ENCODE assay signal across 14 mouse cellular contexts in genomic region chr4:55882541-55882940, GRCm38 (mm10).
"Had no signal": no experiment of that assay in that cellular context is flagged by ENCODE, and none has a peak within 500 bp of the region (broad histone marks: within the 10 kb centered on the region; RNA-seq: fewer than 3 reads in every experiment).

No protein-coding gene starts in this region.

- DNase-seq: liver, postnatal 0 days; lung, adult 2 months; lung, postnatal 14 days; lung, postnatal 36 days; midbrain, embryonic 14.5 days; right cerebral cortex, adult 18-20 months; right cerebral cortex, postnatal 25 days; right cerebral cortex, postnatal 4 days; spleen, adult 18-20 months; thymus, adult 18-20 months; thymus, postnatal 14 days; thymus, postnatal 36 days had no signal

- ATAC-seq: liver, postnatal 0 days; lung, postnatal 0 days; midbrain, embryonic 16.5 days had no signal
